Mouse (Mus musculus) left cerebral cortex, adult 2 months (tissue): ENCODE measurements around the gene Evi5. TPM values are rescaled to one million over a fixed set of nuclear protein-coding genes. Genes with fewer than 3 reads are reported as not detected.

Experiments
- DNase-seq, 2 experiments: peaks; one replicate each; pipeline ENCODE4 v3.0.0; 2021 to 2022; ENCODE audit warnings: low spot score in 2 of 2, mixed read lengths in 1 of 2; ENCODE audit errors: extremely low spot score in 1 of 2
- H3K27ac ChIP-seq: fragments of 200-600 bp; 2 replicates; pipeline ENCODE4 v1.8.1; 2022
- H3K4me3 ChIP-seq: fragments of 200-600 bp; 2 replicates; pipeline ENCODE4 v1.8.1; 2022
- CTCF ChIP-seq: fragments of 200-600 bp; IDR thresholded peaks from 2 replicates; pipeline ENCODE4 v1.8.1; 2022; ENCODE audit warnings: antibody characterized with exemption, mild to moderate bottlenecking, moderate library complexity
- intact Hi-C: fragments of 180-260 bp; cut with DNase I; formaldehyde crosslinking; loops from one replicate; pipeline ENCODE4 v1.15.1; 2025
- total RNA-seq, 2 experiments: library from RNA; stranded (reverse); gene quantifications; 2 replicates each; pipeline ENCODE4 v1.2.3; 2021

The Evi5 gene
- total RNA-seq, 2 experiments from 2014 or later, result 85.7 to 88.7 TPM

DNA sequence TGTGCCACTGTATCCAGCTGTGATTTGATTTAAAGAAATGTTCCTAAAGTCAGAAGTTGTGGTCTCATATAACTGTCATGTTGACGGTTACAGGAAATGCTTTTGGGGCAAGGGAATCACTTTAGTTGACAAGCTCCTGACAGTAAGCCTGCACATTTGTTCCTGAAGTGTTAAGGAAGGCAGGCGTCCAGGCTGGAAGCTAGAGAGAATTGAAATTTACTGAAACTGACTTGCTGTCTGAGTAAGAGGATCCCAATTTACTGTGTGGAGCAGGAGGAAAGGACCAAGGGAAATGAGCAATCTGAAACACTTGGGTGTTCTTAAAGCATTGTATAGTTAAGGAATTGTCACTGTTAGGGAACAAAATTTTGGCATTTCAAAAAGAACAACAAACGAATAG, 155.7 kb downstream of the Evi5 start:
- no peak overlapping the region for H3K27ac ChIP-seq
- TF ChIP-seq CTCF, result no peak
- H3K4me3 ChIP-seq, result no peak overlapping the region

GRCm38 (mm10) chr5:107717871-107718361, 157.0 kb downstream of the Evi5 start:
- intact Hi-C loops, result no loop called here
- no peak for DNase-seq
- no peak overlapping the region for H3K4me3 ChIP-seq
- H3K27ac ChIP-seq, result no peak overlapping the region
- no peak for TF ChIP-seq CTCF

More for the DNA sequence above, 155.7 kb downstream of the Evi5 start:
- intact Hi-C loops, result no loop called here
- no peak for DNase-seq

GRCm38 (mm10) chr5:107711689-107712088, 163.2 kb downstream of the Evi5 start:
- Histone ChIP-seq H3K27ac (no peak overlapping the region), H3K4me3 (no peak overlapping the region)
- intact Hi-C loops, result no loop called here
- no peak for DNase-seq
- TF ChIP-seq CTCF, result no peak

DNA sequence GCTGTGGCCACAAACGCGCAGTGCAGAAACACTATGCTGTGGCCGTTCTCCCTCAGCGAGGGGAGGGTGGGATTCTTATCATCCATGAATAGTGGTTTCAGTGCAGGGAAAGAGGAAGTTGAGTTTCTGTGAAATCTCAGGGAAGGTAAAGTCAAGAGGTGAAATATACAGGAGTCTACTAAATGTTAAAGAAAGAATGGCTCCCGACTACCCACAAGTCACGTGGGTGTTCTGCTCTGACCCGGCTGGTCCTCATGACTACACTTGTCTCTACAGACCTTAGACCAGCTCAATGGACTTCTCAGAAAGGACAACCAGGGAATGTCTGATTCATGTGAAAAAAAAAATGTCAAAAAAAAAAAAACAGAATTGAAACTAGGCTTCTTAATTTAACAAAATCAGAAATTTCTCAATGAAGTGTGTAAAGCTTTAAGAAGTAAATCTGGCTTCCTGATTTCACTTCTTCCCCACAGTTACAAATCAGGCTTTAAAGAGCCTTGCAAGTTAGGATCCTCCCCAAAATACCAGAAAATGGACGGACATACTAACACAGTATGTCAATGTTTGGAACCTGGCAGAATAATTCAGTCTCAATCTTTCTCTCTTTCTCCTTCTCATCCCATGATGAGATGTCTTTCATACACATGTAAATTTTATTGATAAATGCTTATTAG, 166.6 kb downstream of the Evi5 start:
- intact Hi-C loops, result no loop called here
- Histone ChIP-seq H3K27ac (no peak overlapping the region), H3K4me3 (no peak overlapping the region)
- no peak for TF ChIP-seq CTCF
- DNase-seq, result no peak

DNA sequence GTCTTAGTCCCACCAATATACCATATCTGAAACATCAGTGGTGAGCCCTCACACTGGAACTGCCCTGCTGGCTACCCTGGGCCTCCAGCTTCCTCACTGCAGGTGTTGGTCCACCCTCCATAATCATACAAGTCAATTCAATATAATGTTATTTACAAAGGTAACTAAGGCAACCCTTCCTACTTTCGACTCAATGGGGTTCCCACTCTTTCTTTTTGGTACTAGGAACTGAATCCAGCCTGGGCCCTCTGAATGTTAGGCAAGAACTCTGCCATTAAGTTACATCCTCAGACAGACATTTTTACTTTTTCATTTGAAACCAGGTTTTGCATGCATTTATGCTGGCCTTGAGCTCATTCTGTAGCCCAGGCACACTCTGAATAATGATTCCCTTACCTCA, 168.6 kb downstream of the Evi5 start:
- TF ChIP-seq CTCF, result no peak
- intact Hi-C loops, result no loop called here
- Histone ChIP-seq H3K4me3 (no peak overlapping the region), H3K27ac (no peak overlapping the region)
- no peak for DNase-seq

DNA sequence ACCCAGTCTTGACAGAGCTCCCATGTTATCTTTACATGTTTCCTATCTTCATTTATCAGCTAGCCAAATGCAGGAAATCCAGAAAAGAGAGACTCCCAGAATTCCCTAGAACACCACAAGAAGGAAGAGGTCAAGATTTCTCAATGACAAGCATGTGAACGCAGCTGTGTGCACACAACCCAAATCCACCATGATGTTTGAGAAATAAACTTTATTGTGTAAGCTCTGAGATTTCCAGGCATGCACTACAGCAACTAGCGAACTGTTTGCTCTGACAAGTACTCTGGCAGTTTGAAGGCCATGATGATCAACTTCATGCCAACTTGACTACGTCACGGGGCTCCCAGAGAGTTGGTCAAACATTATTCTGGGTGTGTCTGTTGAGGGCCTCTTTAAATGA, 169.2 kb downstream of the Evi5 start:
- no peak for TF ChIP-seq CTCF
- Histone ChIP-seq H3K27ac (no peak overlapping the region), H3K4me3 (no peak overlapping the region)
- no peak for DNase-seq
- intact Hi-C loops, result no loop called here

GRCm38 (mm10) chr5:107703207-107703763, 171.6 kb downstream of the Evi5 start:
- no peak overlapping the region for H3K27ac ChIP-seq
- no peak for DNase-seq
- intact Hi-C loops, result no loop called here

DNA sequence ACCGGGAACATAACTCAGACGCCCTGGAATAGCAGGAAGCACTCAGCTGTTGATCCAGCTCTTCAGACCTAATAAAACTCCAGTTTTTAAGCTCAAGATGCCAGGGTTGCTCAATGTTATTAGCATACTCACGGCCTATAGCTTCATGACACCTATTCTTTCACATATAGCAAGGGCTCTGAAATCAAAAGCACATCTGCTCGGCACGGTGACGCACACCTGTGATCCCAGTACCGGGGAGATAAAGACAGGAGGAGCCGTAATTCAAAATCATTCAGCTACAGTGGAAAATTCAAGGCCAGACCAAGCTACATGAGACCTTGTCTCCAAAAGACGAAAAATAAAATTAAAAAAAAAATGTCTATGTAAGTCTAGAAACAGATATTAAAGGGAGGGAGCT, 173.2 kb downstream of the Evi5 start:
- Histone ChIP-seq H3K4me3 (no peak overlapping the region), H3K27ac (no peak overlapping the region)
- intact Hi-C loops, result no loop called here
- no peak for TF ChIP-seq CTCF
- DNase-seq, result no peak

More at GRCm38 (mm10) chr5:107703207-107703763, 171.6 kb downstream of the Evi5 start:
- TF ChIP-seq CTCF, result no peak
- H3K4me3 ChIP-seq, result no peak overlapping the region

- H3K27ac ChIP-seq, result no peak overlapping the region
- no peak for DNase-seq
- no peak overlapping the region for H3K4me3 ChIP-seq
- intact Hi-C loops, result no loop called here
- no peak for TF ChIP-seq CTCF
These were observed 174.0 kb downstream of the Evi5 start for GRCm38 (mm10) chr5:107700873-107701272.

GRCm38 (mm10) chr5:107698888-107699287, 176.0 kb downstream of the Evi5 start:
- intact Hi-C loops, result no loop called here

DNA sequence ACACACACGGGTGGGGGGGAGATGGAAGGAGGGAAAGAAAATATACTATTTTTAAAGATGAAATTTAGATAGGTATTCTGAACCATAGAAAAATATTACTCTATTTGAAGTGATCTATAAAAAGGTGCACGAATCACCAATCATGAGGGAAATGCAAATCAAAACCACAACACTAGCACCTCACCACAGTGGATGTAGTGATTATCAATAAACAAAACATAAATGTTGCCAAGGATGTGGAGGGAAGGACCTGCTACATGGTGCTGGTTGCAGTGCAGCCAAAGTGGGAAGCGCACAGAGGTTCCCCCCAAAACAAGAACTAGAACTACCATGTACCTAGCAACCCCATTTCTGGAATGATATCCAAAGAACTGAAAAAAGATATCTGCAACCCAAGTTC, 179.9 kb downstream of the Evi5 start:
- intact Hi-C loops, result no loop called here
- Histone ChIP-seq H3K27ac (no peak overlapping the region), H3K4me3 (no peak overlapping the region)
- no peak for TF ChIP-seq CTCF
- DNase-seq, result no peak

More at GRCm38 (mm10) chr5:107698888-107699287, 176.0 kb downstream of the Evi5 start:
- DNase-seq, result no peak
- TF ChIP-seq CTCF, result no peak
- Histone ChIP-seq H3K27ac (no peak overlapping the region), H3K4me3 (no peak overlapping the region)

Other genes starting within 250 kb of the Evi5 start
- not detected for gene Gfi1, start 149.1 kb downstream of the Evi5 start, total RNA-seq
- gene Ube2d2b, start 45.0 kb downstream of the Evi5 start, total RNA-seq, result not detected
- 10 to 100 TPM; 53.8 to 61.6 TPM for gene Rpl5, start 25.4 kb upstream of the Evi5 start, total RNA-seq
- 10 to 100 TPM; 27.1 to 31.7 TPM for gene Fam69a, start 112.0 kb upstream of the Evi5 start, total RNA-seq
- 10 to 100 TPM; 63.9 to 68.0 TPM for gene Mtf2, start 190.6 kb upstream of the Evi5 start, total RNA-seq